Mouse (Mus musculus): ENCODE measurements around the gene Eif2b2.

The Eif2b2 gene

DNA sequence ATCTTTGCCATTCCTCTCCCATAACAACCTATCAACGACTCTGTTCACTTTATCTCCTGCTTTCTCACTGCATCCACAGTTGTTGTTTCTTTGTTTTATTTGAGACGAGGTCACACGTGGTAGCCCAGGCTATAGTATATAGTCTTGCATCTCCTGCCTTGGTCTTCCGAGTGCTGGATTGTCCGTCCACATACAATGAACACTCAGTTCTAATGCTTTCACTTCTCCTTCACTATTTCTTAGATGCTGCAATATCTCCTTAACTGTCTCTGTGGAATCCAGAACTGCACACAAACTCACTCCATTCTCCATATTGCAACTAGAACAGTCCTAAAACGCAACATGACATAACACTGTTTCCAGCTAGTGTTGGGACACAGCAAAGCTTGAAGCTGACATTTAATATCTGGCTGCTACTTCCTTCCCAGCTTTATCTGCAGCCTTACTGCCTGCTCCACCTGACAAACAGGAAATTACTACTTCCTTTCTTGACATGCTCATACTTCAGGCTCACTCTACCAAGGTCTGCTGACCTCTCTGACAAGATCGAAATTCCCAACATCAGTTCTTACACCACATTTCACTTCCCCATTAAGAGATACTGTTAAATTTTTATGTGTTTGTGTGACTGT lies 37.8 kb downstream of the Eif2b2 start:
- DNase-seq: no peak

DNA sequence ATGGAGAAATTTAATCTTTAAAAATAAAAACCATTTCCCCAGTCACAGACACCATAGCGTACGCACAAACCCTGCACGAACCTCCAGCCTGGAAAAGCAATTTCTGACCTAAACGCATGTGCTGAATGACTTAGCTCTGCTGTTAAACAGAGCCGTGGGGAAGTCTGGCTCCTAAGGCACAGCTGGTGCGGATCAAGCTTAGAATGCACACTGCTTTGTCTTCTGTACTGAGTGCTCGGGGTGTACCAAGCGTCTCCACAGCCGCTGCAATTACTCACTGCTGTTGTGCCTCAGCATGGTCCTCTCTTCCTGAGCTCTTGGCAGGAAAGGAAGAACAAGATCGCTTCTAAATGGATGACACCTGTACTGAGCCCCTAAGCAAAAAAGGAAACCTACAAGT lies 43.2 kb downstream of the Eif2b2 start:
- peak; percentile 61 for DNase-seq

DNA sequence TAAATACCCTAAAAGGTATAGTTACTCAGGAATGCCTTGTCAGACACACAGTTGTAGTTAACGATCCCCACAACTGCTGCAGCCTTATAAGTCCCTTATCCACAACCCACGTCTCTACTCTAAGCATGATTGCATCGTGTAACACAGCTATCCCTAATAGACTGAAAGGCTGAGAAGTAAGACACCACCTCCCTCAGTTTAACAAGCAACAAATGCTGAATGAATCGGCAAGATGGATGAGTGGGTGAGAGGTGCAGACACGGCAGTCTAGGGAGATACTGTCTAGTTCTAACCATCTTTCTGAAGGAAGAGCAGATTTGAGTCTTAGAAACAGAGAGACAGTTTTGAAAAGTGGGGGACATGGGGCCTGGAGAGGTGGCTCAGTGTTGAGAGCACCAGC lies 43.9 kb downstream of the Eif2b2 start:
- DNase-seq: no peak

DNA sequence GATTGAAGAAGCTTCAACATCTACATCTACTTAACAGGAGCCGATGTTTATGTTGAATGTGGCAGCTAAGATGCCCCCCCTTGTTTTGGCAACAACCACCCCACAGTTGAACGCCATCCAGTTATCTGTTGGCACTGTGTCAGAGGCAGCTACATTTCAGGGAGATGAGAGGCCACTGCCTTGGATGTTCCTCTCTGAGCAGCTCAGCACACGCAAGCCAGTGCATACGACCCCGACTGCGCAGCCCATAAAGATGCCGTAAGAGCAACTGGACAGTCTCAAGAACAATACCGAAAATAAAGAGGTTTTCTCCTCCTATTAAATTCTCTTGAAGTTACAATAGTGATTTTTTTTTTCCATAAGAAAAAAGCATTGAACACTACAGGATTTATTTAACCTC lies 45.2 kb downstream of the Eif2b2 start:
- DNase-seq: no peak

DNA sequence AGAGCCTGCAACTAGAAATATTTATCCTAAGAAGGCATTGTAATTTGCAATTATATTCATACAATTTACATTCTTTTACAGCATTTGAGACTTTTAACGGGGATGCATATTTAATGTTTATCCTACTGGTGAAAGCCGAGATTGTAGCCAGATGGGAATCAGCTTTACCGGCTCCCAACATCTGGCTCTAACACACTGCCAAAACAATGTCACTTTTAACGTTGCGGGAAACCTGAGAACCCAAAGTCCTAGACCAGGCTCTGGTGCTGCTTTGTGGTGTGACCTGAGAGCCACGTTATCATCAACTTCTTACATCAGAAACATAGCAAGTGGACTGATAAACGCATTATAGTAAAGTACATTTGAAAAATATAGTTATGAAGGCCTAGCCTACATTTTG lies 45.7 kb downstream of the Eif2b2 start:
- no peak for DNase-seq

DNA sequence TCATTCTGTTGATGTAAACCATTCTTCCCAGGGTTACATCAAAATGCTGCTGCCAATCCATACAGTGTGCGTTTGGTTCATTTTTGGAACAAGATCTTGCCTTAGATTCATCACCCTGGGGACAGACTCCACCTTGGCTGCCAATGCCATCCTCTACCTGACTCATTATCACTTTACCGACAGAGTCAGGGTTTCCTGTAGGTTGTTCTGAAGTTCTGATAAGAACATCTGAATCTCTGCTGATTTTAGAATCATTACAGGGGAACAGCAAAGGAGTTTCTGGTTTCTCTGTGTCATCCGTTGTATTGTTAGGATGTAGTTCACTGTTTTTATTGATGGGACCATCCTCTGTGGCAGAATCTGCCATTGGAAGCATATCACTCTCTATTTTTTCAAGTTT lies 47.0 kb downstream of the Eif2b2 start:
- no peak for DNase-seq

DNA sequence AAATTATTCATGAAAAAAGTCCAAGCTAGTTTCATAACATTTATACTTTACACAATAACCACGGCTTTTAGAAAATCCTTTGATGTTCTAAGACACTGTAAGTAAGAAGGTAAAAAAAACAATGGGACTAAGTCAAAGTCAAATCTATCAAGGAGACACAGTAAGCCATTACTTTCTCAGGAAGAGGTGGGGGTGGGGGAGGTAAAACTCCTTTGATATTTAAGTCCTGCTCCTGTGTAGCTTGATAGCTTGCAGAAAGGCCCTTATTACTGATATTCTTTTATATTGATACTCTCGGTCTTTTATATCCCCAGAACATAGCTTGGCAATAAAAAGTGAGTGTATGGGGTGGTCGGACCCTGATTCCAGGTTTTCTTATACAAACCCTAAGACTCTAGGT lies 50.5 kb downstream of the Eif2b2 start:
- DNase-seq: no peak

DNA sequence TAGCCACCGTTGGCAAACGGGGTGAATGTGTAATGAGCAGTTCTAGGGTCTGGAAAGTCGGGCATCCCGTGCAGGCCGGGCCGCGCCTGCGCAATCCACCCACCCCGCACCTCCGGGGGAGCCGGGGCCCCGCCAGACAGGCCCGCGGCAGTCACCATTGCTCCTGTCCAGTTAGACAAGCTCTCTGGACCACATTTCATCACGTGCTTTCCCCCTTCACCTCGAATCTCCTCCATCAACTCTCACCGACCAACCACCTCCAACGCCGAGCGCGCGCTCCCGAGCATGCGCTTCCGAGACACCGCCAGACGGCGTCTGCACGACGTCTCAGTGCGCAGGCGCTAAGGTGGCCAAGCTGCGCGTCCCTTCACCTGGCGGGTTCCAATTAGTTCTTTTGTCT lies 51.0 kb downstream of the Eif2b2 start, which contains the start of gene Mlh3:
Gene Mlh3, minus strand, starts transcription at position 281 of the 400 bp plus-strand sequence.
- peak; percentile 91 for DNase-seq

DNA sequence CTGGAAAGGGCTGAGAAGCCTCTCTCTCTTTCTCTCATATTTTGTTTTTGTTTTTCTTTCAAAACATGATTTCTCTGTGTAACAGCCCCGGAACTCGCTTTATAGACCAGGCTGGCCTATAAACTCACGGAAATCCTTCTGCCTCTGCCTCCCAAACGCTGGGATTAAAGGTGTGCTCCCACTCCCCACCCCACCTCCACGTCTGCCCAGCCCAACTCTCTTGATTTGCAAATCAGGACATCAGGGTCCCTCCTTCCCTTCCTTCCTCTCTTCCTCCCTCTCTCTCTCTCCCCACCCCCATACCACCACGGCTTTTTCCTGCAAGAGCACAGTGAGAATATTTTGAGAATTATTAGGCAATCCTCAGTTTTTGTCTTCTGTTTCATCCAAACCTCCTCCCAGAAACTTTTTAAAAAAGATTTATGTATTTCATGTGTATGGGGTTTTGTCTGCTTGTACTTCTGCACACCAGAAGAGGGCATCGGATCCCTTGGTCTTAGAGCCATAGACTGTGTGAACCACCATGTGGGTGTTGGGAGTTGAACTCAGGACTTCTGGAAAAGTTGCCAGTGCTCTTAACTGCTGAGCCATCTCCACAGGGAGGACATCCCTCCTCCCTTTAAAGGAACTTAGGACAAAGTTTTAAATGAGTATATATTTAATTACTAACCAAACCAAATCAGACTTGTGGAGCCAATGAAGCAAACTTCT lies 52.0 kb downstream of the Eif2b2 start:
- DNase-seq: no peak

DNA sequence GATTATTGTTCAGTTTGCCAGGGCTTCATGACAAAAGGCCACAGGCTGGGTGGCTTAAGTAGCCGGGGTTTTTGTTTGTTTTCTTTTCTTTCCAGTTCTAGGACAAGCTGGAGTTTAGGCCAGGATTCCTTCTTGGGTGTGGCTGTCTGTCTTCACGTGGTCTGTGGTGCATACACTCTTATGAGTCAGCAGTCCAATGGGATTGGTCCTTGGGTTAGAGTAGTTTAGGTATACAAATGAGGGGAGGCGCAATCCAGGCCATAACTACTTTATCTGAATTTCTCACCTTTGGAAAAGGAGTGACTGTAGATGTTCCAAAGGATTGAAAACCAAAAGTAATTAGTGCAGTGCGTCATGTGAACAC lies 52.5 kb downstream of the Eif2b2 start:
- no peak for DNase-seq

DNA sequence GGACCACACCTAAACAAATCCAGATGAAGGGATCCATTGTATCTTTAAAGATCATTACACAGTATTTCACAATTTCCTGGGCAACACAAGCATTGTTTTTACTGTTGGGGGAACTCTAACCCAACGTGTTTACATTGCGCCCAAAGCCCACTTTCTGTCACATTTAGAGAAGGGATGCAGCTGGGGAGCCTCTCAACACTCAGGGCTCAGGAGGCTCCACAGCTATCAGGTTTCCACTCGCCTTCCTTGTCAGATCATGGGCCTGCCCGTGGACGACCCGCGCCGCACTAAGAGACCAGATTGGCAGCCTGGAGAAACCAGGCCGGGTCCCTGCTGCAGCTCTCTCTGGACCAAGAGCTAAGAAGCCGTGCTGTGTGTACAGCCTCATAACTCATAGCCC lies 54.2 kb downstream of the Eif2b2 start:
- no peak for DNase-seq

Measured in kidney, postnatal 10 days (tissue).